Mouse (Mus musculus): ENCODE data around the gene Gpr1.

The Gpr1 gene

DNA sequence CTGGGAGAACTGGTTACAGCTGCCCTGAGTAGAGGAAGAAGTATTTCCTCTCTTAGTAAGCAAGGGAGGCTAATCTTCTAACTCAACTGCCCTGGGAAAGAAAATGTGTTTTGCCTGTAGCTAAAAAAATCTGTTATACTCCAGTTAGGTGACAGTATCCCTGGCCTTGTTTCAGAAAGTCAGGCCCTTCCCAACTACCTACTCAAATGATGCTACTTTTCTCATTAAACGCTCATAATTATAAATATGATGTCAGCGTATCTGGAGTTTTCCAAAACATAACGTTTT, at the start of gene Gpr1:
Gene Gpr1, minus strand, starts transcription at position 273 of the 288 bp plus-strand sequence.
- no peak for DNase-seq (ENCODE audit: low read depth, low spot score)

- no peak for DNase-seq (ENCODE audit: low read depth, low spot score)
Observed at GRCm38 (mm10) chr1:63263671-63264070, 49.3 kb upstream of the Gpr1 start.

GRCm38 (mm10) chr1:63261041-63261590, 46.8 kb upstream of the Gpr1 start:
- DNase-seq (ENCODE audit: low read depth, low spot score): no peak

GRCm38 (mm10) chr1:63260742-63261033, 46.3 kb upstream of the Gpr1 start:
- DNase-seq (ENCODE audit: low read depth, low spot score): no peak

- no peak for DNase-seq (ENCODE audit: low read depth, low spot score)
Observed at GRCm38 (mm10) chr1:63259916-63260741, 45.8 kb upstream of the Gpr1 start.

DNA sequence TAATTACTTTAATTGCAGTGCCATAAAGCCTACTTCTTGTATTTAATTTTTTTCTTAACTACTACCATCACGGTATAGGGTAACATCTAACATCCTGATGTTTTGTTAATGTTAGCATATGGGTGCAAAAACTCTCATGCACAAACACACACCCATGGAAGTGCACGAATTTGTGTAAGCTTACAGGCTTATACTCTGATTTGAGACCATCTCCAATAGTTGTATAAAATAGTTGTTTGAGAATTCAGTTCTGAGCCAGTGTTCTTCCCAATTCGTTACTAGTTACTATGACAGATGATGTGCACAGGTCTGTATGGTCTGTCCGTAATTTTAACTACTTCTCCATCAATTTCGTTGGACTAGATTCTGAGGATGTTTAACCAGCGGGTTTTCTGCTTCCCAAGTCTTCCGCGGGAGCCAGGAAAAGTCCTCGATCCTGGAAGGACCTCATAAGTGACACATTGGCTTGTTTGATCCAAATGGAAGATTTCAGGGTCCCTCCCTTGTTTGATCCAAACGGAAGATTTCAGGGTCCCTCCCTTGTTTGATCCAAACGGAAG, 45.0 kb upstream of the Gpr1 start:
- DNase-seq (ENCODE audit: low read depth, low spot score): no peak

DNA sequence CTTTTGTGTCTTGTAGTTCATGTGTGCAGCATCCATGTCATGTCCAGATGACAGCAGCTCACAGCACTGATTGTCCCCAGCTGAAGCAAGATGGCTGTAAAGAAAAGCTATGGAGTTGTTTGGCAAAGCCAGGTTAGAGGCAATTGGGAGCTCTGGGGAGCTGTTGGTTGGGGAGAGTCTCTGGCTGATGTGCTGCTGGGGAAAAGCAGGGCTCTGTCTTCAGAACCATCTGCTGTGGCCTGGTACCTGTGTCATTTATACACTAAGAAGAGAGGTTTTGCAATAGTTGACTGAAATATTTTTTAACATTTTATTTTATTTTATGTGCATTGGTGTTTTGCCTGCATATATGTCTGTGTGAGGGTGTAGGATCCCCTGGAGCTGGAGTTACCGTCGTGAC, 44.2 kb upstream of the Gpr1 start:
- DNase-seq (ENCODE audit: low read depth, low spot score): no peak

DNA sequence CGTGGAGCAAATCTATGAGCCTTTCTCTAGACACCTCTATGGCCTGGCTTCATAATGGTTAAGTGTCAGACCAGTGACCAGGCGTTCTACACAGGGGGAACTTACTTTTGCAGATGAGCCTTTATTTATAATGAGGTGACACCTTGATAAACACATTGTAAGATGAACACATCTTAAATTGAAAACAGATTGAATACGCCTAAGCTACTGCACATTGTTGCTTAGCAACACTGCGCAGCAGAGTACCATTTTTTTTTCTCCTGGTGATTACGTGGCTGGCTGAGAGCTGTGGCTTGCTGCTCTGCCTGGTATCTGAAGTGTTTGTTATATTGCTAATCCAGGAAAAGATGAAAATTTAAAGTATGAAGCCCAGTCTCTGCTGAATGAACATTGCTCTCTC, 41.7 kb upstream of the Gpr1 start:
- no peak for DNase-seq (ENCODE audit: low read depth, low spot score)

DNA sequence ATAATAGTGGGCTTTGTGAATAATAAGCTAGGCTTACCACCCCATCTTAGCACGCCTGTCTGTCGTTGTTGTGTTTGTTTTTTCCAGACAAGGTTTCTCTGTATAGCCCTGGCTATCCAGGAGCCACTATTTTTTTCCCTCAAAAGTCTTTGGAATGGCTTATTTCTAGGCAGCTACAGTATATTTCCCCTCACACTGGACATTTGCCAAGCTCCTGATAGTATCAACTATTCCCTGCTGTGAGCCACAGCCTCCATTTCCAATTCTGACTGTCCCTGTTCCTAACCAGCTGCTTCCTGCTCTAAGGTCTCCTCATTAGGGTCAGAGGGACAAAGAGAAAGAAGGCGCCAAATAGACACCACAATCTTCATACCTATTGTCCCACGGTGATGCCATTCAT, 40.8 kb upstream of the Gpr1 start:
- DNase-seq (ENCODE audit: low read depth, low spot score): no peak

DNA sequence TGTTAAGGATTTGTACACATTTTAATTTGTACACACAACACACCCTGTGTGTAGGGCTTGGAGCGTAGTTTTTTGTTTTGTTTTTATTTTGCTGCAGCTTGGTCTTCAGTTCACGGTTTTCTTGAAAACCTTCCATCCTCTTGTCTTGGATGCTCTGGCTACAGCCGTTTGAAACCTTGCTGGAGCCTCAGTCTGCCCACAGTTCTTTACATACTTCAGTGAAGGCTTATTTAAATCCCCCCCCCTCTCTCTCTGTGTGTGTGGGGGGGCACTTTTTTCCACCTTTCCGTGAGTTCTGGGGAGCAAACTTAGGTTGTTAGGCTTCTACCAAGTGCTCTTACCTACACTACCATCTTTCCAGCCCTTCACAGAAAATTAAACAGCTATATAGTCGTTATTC, 38.9 kb upstream of the Gpr1 start:
- no peak for DNase-seq (ENCODE audit: low read depth, low spot score)

DNA sequence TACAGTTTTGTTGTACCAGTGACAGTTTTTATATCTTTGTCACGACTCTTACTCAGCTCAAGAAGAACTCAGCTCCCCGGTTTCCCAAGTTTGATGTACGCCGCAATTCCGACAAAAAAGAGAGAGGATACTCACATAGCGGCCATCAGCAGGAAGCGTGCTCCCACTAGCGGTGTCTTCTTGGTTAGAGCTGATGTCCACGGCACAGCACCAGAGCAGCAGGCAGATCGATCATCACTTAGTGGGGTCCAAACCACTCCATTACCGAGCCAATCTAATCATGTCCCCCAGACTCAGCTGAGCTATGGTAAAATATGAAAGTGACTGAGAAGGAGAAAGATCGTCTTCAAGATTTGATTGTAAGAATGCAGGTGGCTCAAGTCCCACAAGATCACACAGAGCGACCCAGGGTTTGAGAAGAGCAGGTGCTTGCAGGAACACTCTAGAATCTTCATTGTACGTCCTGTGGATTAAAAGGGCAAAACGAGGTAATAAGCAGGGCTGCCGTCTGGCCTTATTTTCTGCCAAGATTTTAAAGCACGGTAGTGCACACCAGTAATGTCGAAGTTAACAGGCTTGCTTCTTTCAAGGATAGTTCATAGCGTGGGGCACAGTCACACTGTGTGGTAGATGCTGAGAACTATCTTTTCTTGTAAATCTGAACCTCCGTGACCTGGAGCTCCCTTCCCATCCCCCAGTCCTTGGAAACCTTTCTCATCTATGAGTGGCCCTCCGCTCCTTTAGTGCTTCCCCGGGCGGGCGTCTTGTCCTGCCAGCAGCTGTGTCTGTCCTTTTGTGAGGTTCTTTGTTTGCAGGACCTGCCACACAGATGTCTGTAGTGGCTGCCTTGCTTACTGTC, 38.2 kb upstream of the Gpr1 start:
- no peak for DNase-seq (ENCODE audit: low read depth, low spot score)

DNA sequence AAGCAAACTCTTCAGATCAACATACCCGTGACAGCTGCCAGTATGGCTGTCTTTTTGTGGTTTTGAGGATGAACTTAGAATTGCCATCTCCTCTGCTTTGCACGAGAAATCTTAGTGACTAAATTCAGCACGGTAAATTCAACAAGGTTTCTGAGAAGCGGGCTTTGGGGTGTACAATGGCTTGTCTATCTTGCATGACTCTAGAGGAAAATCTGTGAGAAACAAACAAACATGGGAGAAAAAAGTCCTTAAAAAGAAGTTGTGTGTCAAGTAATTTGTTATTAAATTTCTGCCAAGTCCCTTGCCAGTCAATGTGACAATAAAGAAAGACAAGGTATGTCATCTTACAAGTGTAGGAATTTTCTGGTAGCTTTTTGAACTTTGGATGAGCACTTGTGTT, 34.9 kb upstream of the Gpr1 start:
- no peak for DNase-seq (ENCODE audit: low read depth, low spot score)

DNA sequence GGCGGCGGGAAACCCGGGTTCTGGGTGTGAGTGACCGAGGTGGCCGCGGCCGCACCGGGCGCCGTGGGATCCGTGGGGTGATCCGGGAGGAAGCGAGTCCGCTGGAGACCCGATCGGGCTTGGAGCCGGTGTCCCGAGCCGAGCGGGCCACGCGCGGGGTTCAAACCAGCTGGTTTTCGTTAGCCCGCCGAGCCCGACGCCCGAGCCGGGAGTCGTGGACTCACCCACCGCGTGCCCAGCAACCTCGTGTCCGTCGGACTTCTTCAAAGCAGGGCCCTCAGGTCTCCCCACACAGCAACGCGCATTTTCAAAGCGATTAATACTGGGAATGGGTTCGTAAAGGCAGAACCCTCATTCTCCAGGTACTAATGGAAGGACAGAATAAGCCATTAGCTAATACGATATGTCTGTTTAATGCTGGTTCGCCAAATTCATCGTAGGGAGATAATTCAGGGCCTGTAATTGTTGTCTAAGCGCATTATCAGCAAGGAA, 34.1 kb upstream of the Gpr1 start:
- no peak for DNase-seq (ENCODE audit: low read depth, low spot score)

GRCm38 (mm10) chr1:63247831-63248359, 33.6 kb upstream of the Gpr1 start:
- DNase-seq (ENCODE audit: low read depth, low spot score): no peak

DNA sequence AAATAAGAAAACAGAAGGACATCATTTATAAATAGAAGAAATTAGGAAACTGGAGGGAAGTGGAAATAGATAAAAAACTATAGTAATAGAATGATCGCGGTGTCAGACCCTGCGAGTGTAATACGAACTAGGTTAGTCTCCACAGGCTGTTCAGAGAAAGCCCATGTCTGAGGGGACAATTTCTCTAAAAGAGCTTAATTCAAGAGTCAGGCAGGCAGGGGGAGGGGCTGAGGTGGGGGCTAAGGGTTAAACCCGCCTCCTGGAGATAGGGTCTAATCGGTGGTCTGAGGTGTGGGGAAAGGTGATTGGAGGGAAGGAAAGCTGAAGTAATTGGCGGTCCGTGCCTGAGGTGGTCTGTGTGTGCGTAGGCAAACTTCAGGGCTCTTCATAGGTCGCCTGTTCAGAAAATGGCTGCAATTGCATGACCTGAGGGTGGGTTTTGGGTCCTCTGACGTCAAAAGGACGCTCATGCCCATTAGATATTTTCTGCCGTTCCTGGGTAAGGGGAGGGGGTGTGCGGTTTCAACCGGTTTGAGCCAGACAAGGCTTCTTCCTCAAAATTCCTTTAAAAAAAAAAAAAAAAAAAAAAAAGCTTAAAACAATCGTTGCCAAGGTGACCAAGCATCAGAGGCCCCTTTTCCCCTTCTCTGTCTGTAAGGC, 32.6 kb upstream of the Gpr1 start:
- DNase-seq (ENCODE audit: low read depth, low spot score): no peak

DNA sequence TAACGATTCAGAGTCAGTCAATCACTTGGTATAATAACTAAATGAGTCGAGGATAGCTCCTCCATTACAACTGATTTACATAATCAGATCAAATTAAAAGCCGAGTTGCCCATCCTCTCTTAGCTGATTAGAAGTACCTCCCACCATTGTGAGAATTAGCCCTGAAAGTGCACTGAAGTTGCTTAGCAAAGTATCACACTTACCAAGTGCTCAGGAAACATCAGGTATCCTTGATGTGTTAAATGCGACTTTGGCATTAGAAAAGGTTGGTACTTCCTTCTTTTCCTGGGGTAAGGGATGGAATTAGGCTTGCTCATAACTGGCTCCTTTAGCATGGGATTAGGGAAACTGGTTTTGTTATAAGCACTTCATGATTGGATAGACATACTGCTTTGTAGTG, 29.5 kb upstream of the Gpr1 start:
- DNase-seq (ENCODE audit: low read depth, low spot score): no peak

DNA sequence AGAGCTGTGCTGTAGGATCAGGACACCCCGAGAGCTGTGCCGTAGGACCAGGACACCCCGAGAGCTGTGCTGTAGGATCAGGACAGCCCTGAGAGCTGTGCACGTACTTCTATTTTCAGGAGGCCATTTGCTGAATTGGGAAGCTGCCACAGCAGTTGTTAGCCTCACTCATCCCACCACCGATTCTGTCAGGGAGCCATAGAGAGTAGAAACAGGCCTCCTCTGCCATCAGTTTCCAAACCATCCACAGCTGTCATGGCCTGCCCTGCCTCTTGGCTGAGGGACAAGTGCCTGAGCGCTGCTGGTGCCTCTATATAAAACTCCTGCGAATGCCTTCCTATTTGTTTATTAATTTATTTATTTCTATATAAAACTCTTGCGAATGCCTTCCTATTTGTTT, 25.4 kb upstream of the Gpr1 start:
- no peak for DNase-seq (ENCODE audit: low read depth, low spot score)

GRCm38 (mm10) chr1:63239305-63239704, 25.0 kb upstream of the Gpr1 start:
- DNase-seq (ENCODE audit: low read depth, low spot score): no peak

DNA sequence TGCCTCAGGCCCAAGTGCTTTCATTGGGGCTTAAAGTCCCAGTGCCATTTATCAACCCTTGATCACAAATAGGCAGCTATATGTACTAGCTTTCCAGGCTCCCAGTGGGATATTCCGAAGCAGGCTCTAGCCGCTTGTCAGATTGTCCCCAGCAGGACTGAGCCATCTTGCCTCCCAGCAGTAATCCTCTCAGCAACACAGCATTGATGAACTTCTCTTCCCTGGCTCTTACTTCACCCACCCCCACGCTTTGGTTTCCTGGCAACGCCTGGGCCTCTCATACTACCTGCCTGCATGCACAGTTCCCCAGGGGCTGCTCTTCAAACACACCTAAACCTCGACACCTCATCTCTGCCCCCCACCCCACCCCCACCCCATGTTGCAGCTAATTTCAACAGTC, 23.0 kb upstream of the Gpr1 start:
- DNase-seq (ENCODE audit: low read depth, low spot score): no peak

- no peak for DNase-seq (ENCODE audit: low read depth, low spot score)
Observed at GRCm38 (mm10) chr1:63227241-63227640, 12.9 kb upstream of the Gpr1 start.

DNA sequence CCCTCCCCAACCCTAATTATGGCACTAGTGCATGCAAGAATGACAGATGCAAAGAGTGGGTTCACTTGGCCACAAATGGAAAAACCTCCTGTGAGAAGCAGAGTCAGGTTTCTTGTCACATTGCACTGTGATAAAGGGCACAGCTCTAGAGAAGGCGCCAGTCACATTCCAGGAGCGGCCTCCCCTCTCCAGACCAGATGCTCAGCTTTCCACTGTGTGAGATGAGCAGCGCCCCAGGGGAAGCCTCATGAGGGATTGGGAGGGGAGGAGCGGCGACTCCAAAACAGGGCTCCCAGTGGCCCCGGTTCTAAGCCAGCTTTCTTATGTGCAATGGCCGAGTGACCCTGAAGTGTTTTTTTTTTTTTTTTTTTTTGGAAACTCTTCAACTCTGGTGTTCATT, 11.5 kb upstream of the Gpr1 start:
- no peak for DNase-seq (ENCODE audit: low read depth, low spot score)

GRCm38 (mm10) chr1:63225009-63225408, 10.7 kb upstream of the Gpr1 start:
- no peak for DNase-seq (ENCODE audit: low read depth, low spot score)

All from retina, postnatal 7 days (tissue).